Mouse (Mus musculus): ENCODE results near the gene Gm10322. TPM values are rescaled to one million over a fixed set of nuclear protein-coding genes. Genes with fewer than 3 reads are reported as not detected.

Gm10322 gene
- total and polyA plus RNA-seq, 2 experiments from 2014 or later = not detected

- DNase-seq (ENCODE audit: low spot score) (no peak), ATAC-seq (ENCODE audit: insufficient read depth, low read depth) (no peak)
- no peak overlapping the region for H3K27ac ChIP-seq (ENCODE audit: low read depth)
- WGBS = 78% methylated on average over 5 of the region's 5 CpGs
- no peaks in the 10 kb centered on the region for H3K27me3 ChIP-seq (ENCODE audit: control insufficient read depth, insufficient read depth, low read length)
- H3K4me1 ChIP-seq (ENCODE audit: control insufficient read depth, insufficient read depth) = peaks cover 24% of the 10 kb centered on the region
- no peaks in the 10 kb centered on the region for H3K9me3 ChIP-seq (replicated peaks; ENCODE audit: control insufficient read depth, low read length)
- TF ChIP-seq EP300 (IDR thresholded peaks at IDR 0.05; ENCODE audit: low read depth) = no peak
- no peak for TF ChIP-seq CTCF (IDR thresholded peaks at IDR 0.05; ENCODE audit: low read depth)
- no peak overlapping the region for H3K9ac ChIP-seq (replicated peaks; ENCODE audit: low read depth, low read length)
- H3K36me3 ChIP-seq (replicated peaks; ENCODE audit: control insufficient read depth, insufficient read depth, low read length) = no peaks in the 10 kb centered on the region
- no peak overlapping the region for H3K4me3 ChIP-seq (ENCODE audit: low read depth, low read length)
- no peak overlapping the region for H3K4me2 ChIP-seq (ENCODE audit: low read depth, low read length)
Measured at GRCm38 (mm10) chr10:59614141-59614540, 1.7 kb upstream of the Gm10322 start.

DNA sequence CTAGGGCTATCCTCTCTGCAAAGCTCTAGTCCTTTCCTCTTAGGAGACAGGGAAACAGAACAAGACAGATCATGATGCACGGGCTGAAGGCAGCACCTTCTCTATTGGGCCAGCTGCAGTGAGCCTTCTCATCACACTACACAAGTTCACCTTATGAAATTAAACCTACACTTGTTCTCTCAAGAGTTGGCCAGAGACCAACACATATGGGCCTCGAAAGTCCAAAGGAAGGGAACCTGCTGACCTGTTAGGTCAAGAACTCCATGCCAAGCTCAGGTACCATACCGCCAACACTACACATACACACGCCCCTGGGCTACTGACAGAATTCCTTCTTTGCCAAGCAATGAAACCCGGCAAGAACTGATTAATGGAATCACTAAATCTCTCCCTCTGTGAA lies 452 bp upstream of the Gm10322 start:
- no peaks in the 10 kb centered on the region for H3K36me3 ChIP-seq (replicated peaks; ENCODE audit: control insufficient read depth, insufficient read depth, low read length)
- peaks cover 24% of the 10 kb centered on the region for H3K4me1 ChIP-seq (ENCODE audit: control insufficient read depth, insufficient read depth)
- TF ChIP-seq EP300 (IDR thresholded peaks at IDR 0.05; ENCODE audit: low read depth) (no peak), CTCF (IDR thresholded peaks at IDR 0.05; ENCODE audit: low read depth) (no peak)
- no peaks in the 10 kb centered on the region for H3K27me3 ChIP-seq (ENCODE audit: control insufficient read depth, insufficient read depth, low read length)
- WGBS = 25% methylated on average over 5 of the region's 5 CpGs
- peak overlapping the region; percentile 85; the same call in 1 of the 2 replicates for H3K9ac ChIP-seq (replicated peaks; ENCODE audit: low read depth, low read length)
- H3K27ac ChIP-seq (ENCODE audit: low read depth) = 0 out of 2 replicates have a peak overlapping the region, but pooled peaks have one; percentile 85
- no peaks in the 10 kb centered on the region for H3K9me3 ChIP-seq (replicated peaks; ENCODE audit: control insufficient read depth, low read length)
- H3K4me3 ChIP-seq (ENCODE audit: low read depth, low read length) = peak overlapping the region; percentile 88
- DNase-seq (ENCODE audit: low spot score) = no peak
- no peak for ATAC-seq (ENCODE audit: insufficient read depth, low read depth)
- H3K4me2 ChIP-seq (ENCODE audit: low read depth, low read length) = peak overlapping the region; percentile 83

DNA sequence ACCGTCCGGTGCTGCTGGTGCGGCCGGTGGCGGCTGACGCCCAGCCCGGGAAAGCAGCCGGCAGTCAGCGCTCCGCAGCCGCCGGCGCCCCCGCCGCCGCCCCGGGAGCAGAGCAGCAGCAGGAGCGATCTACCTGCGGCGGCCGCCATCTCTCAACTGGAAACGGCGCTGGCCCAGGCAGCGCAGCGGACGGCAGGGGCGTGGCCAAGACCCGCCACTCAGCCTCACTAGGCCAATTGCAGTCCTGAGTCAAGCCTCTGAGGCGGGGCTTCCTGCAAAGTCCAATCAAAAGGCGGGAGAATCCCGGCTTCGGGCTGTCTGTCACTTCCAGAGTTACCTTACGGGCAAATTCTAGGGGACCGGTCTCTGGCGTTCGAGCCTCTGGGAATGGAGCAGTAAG lies 659 bp downstream of the Gm10322 start, which contains the start of gene Mcu:
Gene Mcu, minus strand, starts transcription at position 171 of the 400 bp plus-strand sequence.
- peak; percentile 94 for DNase-seq (ENCODE audit: low spot score)
- no peaks in the 10 kb centered on the region for H3K27me3 ChIP-seq (ENCODE audit: control insufficient read depth, insufficient read depth, low read length)
- no peaks in the 10 kb centered on the region for H3K9me3 ChIP-seq (replicated peaks; ENCODE audit: control insufficient read depth, low read length)
- H3K4me1 ChIP-seq (ENCODE audit: control insufficient read depth, insufficient read depth) = peaks cover 24% of the 10 kb centered on the region
- H3K36me3 ChIP-seq (replicated peaks; ENCODE audit: control insufficient read depth, insufficient read depth, low read length) = no peaks in the 10 kb centered on the region
- H3K4me2 ChIP-seq (ENCODE audit: low read depth, low read length) = peak within 1 kb of the TSS; percentile 83
- TF ChIP-seq CTCF (IDR thresholded peaks at IDR 0.05; ENCODE audit: low read depth) = no peak
- peak; percentile 99 for ATAC-seq (ENCODE audit: insufficient read depth, low read depth)
- peak within 1 kb of the TSS; percentile 85 for H3K27ac ChIP-seq (ENCODE audit: low read depth)
- H3K9ac ChIP-seq (replicated peaks; ENCODE audit: low read depth, low read length) = peak within 1 kb of the TSS; percentile 85
- 0% methylated on average over 33 of the region's 36 CpGs for WGBS
- peak within 1 kb of the TSS; percentile 88 for H3K4me3 ChIP-seq (ENCODE audit: low read depth, low read length)

DNA sequence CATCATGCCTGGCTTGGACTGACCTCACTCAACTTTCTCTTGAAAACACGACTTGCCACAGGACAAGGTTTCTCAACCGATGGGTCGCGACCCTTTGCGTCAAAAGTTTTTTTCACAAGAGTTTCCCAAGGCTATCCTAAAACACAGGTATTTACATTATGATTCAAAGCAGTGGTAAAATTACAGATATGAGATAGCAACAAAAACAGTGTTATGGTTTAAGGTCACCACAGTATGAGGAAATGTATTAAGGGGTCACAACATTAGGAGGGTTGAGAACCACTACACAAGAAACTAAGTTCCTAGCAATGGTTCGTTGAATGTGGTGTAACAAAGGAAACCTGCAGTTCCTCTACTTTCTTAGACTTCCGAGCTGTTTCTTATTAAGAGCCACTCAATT lies 1.9 kb downstream of the Gm10322 start:
- DNase-seq (ENCODE audit: low spot score) = no peak
- TF ChIP-seq CTCF (IDR thresholded peaks at IDR 0.05; ENCODE audit: low read depth) = no peak
- TF ChIP-seq EP300 (IDR thresholded peaks at IDR 0.05; ENCODE audit: low read depth) = no peak
- Histone ChIP-seq H3K9ac (replicated peaks; ENCODE audit: low read depth, low read length) (no peak overlapping the region), H3K27me3 (ENCODE audit: control insufficient read depth, insufficient read depth, low read length) (no peaks in the 10 kb centered on the region), H3K9me3 (replicated peaks; ENCODE audit: control insufficient read depth, low read length) (no peaks in the 10 kb centered on the region), H3K27ac (ENCODE audit: low read depth) (no peak overlapping the region), H3K4me2 (ENCODE audit: low read depth, low read length) (no peak overlapping the region), H3K4me3 (ENCODE audit: low read depth, low read length) (no peak overlapping the region), H3K36me3 (replicated peaks; ENCODE audit: control insufficient read depth, insufficient read depth, low read length) (no peaks in the 10 kb centered on the region), H3K4me1 (ENCODE audit: control insufficient read depth, insufficient read depth) (peaks cover 24% of the 10 kb centered on the region)
- 91% methylated on average over 7 of the region's 7 CpGs for WGBS
- no peak for ATAC-seq (ENCODE audit: insufficient read depth, low read depth)

DNA sequence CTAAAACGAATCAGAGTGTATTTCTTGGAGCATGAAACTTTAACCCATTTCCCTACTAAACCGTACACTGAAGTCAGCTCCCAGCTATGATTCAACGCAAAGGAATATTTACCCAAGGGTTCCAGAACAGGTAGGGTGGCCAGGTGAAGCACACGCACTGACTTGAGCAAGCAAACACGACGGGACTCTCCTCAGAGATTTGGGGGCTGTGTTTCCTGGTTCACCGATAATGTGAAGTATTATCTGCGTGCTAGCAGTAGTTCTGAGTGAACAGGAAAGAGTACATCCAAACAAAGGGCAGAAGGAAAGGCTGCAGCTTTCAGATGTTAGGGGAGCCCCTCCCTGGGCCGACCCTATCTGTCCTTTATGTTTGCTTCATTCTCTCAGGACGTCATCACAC lies 5.5 kb downstream of the Gm10322 start:
- Histone ChIP-seq H3K4me1 (ENCODE audit: control insufficient read depth, insufficient read depth) (peaks cover 4% of the 10 kb centered on the region; the same call in 1 of the 2 replicates), H3K27ac (ENCODE audit: low read depth) (no peak overlapping the region), H3K36me3 (replicated peaks; ENCODE audit: control insufficient read depth, insufficient read depth, low read length) (no peaks in the 10 kb centered on the region), H3K4me2 (ENCODE audit: low read depth, low read length) (no peak overlapping the region), H3K4me3 (ENCODE audit: low read depth, low read length) (no peak overlapping the region), H3K9ac (replicated peaks; ENCODE audit: low read depth, low read length) (no peak overlapping the region), H3K27me3 (ENCODE audit: control insufficient read depth, insufficient read depth, low read length) (no peaks in the 10 kb centered on the region), H3K9me3 (replicated peaks; ENCODE audit: control insufficient read depth, low read length) (no peaks in the 10 kb centered on the region)
- TF ChIP-seq EP300 (IDR thresholded peaks at IDR 0.05; ENCODE audit: low read depth) (no peak), CTCF (IDR thresholded peaks at IDR 0.05; ENCODE audit: low read depth) (no peak)
- WGBS = 50% methylated on average over 10 of the region's 10 CpGs
- no peak for DNase-seq (ENCODE audit: low spot score)
- no peak for ATAC-seq (ENCODE audit: insufficient read depth, low read depth)

GRCm38 (mm10) chr10:59623496-59623895 lies 7.6 kb downstream of the Gm10322 start:
- no peak for DNase-seq (ENCODE audit: low spot score)
- 41% methylated on average over 5 of the region's 5 CpGs for WGBS
- no peak overlapping the region for H3K9ac ChIP-seq (replicated peaks; ENCODE audit: low read depth, low read length)
- H3K4me1 ChIP-seq (ENCODE audit: control insufficient read depth, insufficient read depth) = no peaks in the 10 kb centered on the region
- H3K4me3 ChIP-seq (ENCODE audit: low read depth, low read length) = no peak overlapping the region
- TF ChIP-seq EP300 (IDR thresholded peaks at IDR 0.05; ENCODE audit: low read depth) (no peak), CTCF (IDR thresholded peaks at IDR 0.05; ENCODE audit: low read depth) (no peak)
- no peaks in the 10 kb centered on the region for H3K9me3 ChIP-seq (replicated peaks; ENCODE audit: control insufficient read depth, low read length)
- ATAC-seq (ENCODE audit: insufficient read depth, low read depth) = no peak
- no peak overlapping the region for H3K4me2 ChIP-seq (ENCODE audit: low read depth, low read length)
- H3K27me3 ChIP-seq (ENCODE audit: control insufficient read depth, insufficient read depth, low read length) = no peaks in the 10 kb centered on the region
- H3K27ac ChIP-seq (ENCODE audit: low read depth) = no peak overlapping the region
- no peaks in the 10 kb centered on the region for H3K36me3 ChIP-seq (replicated peaks; ENCODE audit: control insufficient read depth, insufficient read depth, low read length)
